8 mouse cellular contexts compared by ENCODE assay signal in the genomic region with DNA sequence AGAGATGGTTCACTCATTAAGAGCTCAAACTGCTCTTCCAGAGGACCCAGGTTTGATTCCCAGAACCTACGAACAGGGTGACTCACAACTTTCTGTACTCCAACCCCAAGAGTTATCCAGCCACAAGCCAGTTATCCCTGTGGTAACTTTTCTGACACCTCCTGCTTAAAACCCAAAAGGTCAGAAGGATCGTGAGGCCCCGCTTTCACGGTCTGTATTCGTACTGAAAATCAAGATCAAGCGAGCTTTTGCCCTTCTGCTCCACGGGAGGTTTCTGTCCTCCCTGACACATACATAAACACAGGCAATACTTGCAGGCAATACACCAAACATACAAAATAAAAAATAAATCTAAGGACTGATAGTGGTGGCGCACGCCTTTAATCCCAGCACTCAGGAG. TPM values are rescaled to one million over a fixed set of nuclear protein-coding genes. Genes with fewer than 3 reads are reported as not detected.
DNase-seq lines count a peak whose midpoint lies in the region; ATAC-seq and TF ChIP-seq lines count a peak whose summit lies in the region.

No protein-coding gene starts in this region.

- no peaks in the 10 kb centered on the region for H3K9me3 ChIP-seq in hindbrain, embryonic 11.5 days (ENCODE audit: control insufficient read depth, low read length)
- no peaks in the 10 kb centered on the region for H3K9me3 ChIP-seq in lung, embryonic 14.5 days (ENCODE audit: low read depth, low read length)

- 48% methylated on average over 9 of the region's 9 CpGs for WGBS in hindbrain, embryonic 11.5 days
- 47% methylated on average over 9 of the region's 9 CpGs for WGBS in lung, embryonic 14.5 days

- H3K4me1 ChIP-seq in hindbrain, embryonic 11.5 days (replicated peaks; ENCODE audit: control insufficient read depth, insufficient read depth, low read length) = no peaks in the 10 kb centered on the region
- H3K4me1 ChIP-seq in lung, embryonic 14.5 days (ENCODE audit: insufficient read depth) = no peaks in the 10 kb centered on the region

- H3K4me2 ChIP-seq in hindbrain, embryonic 11.5 days (replicated peaks; ENCODE audit: low read depth, low read length) = no peak overlapping the region
- no peak overlapping the region for H3K4me2 ChIP-seq in lung, embryonic 14.5 days

- H3K9ac ChIP-seq in hindbrain, embryonic 11.5 days (ENCODE audit: low read depth, low read length) = no peak overlapping the region
- H3K9ac ChIP-seq in lung, embryonic 14.5 days = no peak overlapping the region

- no peak overlapping the region for H3K4me3 ChIP-seq in hindbrain, embryonic 11.5 days (ENCODE audit: low read depth, low read length)
- H3K4me3 ChIP-seq in lung, embryonic 14.5 days (ENCODE audit: low read depth, low read length) = no peak overlapping the region

- TF ChIP-seq CTCF in lung, embryonic 14.5 days (IDR thresholded peaks at IDR 0.05; ENCODE audit: low read depth) = no peak

- no peak overlapping the region for H3K27ac ChIP-seq in hindbrain, embryonic 11.5 days (ENCODE audit: low read depth, low read length)
- no peak overlapping the region for H3K27ac ChIP-seq in lung, embryonic 14.5 days (ENCODE audit: low read depth)

- H3K36me3 ChIP-seq in hindbrain, embryonic 11.5 days (ENCODE audit: control insufficient read depth, insufficient read depth, low read length) = no peaks in the 10 kb centered on the region
- no peaks in the 10 kb centered on the region for H3K36me3 ChIP-seq in lung, embryonic 14.5 days (ENCODE audit: insufficient read depth)

- peak; percentile 94 for ATAC-seq in hindbrain, embryonic 11.5 days (ENCODE audit: low FRiP score)
- peak; percentile 100 for ATAC-seq in lung, embryonic 14.5 days (ENCODE audit: insufficient read depth)

- peak; percentile 94 for DNase-seq in MEL-GATA-1-ER (ENCODE audit: extremely low read depth, low read depth)
- peak; percentile 98 for DNase-seq in cerebellum, adult 9-11 months
- DNase-seq in frontal cortex, postnatal 10 days (ENCODE audit: low spot score in 2 of 2) = peak; percentile 96 to 100
- DNase-seq in hindbrain, embryonic 11.5 days (ENCODE audit: low spot score) = peak; percentile 98
- DNase-seq in layer of hippocampus, adult 9-10 months (ENCODE audit: low spot score) = peak; percentile 100
- DNase-seq in lung, embryonic 14.5 days = peak; percentile 97
- peak; percentile 98 for DNase-seq in ovary, adult 18-20 months (ENCODE audit: low spot score)
- DNase-seq in thymus, postnatal 0 days (ENCODE audit: low spot score) = peak; percentile 91

- no peaks in the 10 kb centered on the region for H3K27me3 ChIP-seq in hindbrain, embryonic 11.5 days (ENCODE audit: control insufficient read depth, insufficient read depth, low read length)
- H3K27me3 ChIP-seq in lung, embryonic 14.5 days (ENCODE audit: insufficient read depth, low read length) = no peaks in the 10 kb centered on the region

RNA-seq across cellular contexts. Expression of a gene that starts 21.6 kb away (rescaled TPM):
- polyA plus RNA-seq in hindbrain, embryonic 11.5 days (2014; fragmentation: Nextera tagmentation; extraction: Ambion mirVana) = 132 and 133 TPM in 2 replicates
- 62.4 and 67.5 TPM in 2 replicates for polyA plus RNA-seq in lung, embryonic 14.5 days (2014; fragmentation: Nextera tagmentation; extraction: Ambion mirVana)
- polyA plus RNA-seq in thymus, postnatal 0 days (2015; fragmentation: Nextera tagmentation; extraction: Ambion mirVana) = 59.2 and 71.3 TPM in 2 replicates

RNA-seq across cellular contexts. Expression of a gene that starts 27.5 kb away (rescaled TPM):
- 56.7 and 82.9 TPM in 2 replicates for polyA plus RNA-seq in hindbrain, embryonic 11.5 days (2014; fragmentation: Nextera tagmentation; extraction: Ambion mirVana)
- polyA plus RNA-seq in lung, embryonic 14.5 days (2014; fragmentation: Nextera tagmentation; extraction: Ambion mirVana) = 47.8 and 51.6 TPM in 2 replicates
- 90.5 and 99.0 TPM in 2 replicates for polyA plus RNA-seq in thymus, postnatal 0 days (2015; fragmentation: Nextera tagmentation; extraction: Ambion mirVana)
